Mouse (Mus musculus) spleen, postnatal 36 days (tissue): ENCODE results near the gene Fpgs.

Experiments used
- DNase-seq, 2 experiments: peaks; one replicate each; pipeline ENCODE4 v3.0.0; 2022; ENCODE audit warnings: low spot score in 2 of 2, mixed read lengths in 1 of 2

Fpgs gene

GRCm38 (mm10) chr2:32671147-32671546 is 32.8 kb downstream of the Fpgs start:
- no peak for DNase-seq

- DNase-seq: no peak
These were observed 34.1 kb downstream of the Fpgs start for GRCm38 (mm10) chr2:32669876-32670275.

GRCm38 (mm10) chr2:32668176-32668575 is 35.8 kb downstream of the Fpgs start:
- DNase-seq: no peak

- DNase-seq: no peak
These were observed 36.2 kb downstream of the Fpgs start for GRCm38 (mm10) chr2:32667775-32668174.

GRCm38 (mm10) chr2:32665853-32666252 is 38.1 kb downstream of the Fpgs start:
- no peak for DNase-seq

- no peak for DNase-seq
These were observed 38.6 kb downstream of the Fpgs start for GRCm38 (mm10) chr2:32665345-32665744.

GRCm38 (mm10) chr2:32662291-32662690 is 41.7 kb downstream of the Fpgs start:
- DNase-seq: no peak

- DNase-seq: peak in 1 of 2 experiments; percentile 29
These were observed 42.3 kb downstream of the Fpgs start for GRCm38 (mm10) chr2:32661509-32662107.

GRCm38 (mm10) chr2:32658873-32659272 is 45.1 kb downstream of the Fpgs start:
- DNase-seq: no peak

GRCm38 (mm10) chr2:32655826-32656225 is 48.1 kb downstream of the Fpgs start:
- DNase-seq: peak; percentile 51 to 54

GRCm38 (mm10) chr2:32655394-32655744 is 48.6 kb downstream of the Fpgs start:
- no peak for DNase-seq

GRCm38 (mm10) chr2:32654743-32655393 is 49.1 kb downstream of the Fpgs start:
- no peak for DNase-seq

- DNase-seq: no peak
These were observed 50.2 kb downstream of the Fpgs start for GRCm38 (mm10) chr2:32653764-32654163.

- no peak for DNase-seq
These were observed 56.6 kb downstream of the Fpgs start for GRCm38 (mm10) chr2:32647366-32647765.

GRCm38 (mm10) chr2:32646379-32647056 is 57.4 kb downstream of the Fpgs start, which contains the start of gene Eng:
TSS of gene Eng (plus strand) at chr2:32646595.
- peak; percentile 36 to 49 for DNase-seq

GRCm38 (mm10) chr2:32645647-32646046 is 58.3 kb downstream of the Fpgs start:
- no peak for DNase-seq

- no peak for DNase-seq
These were observed 59.0 kb downstream of the Fpgs start for GRCm38 (mm10) chr2:32644799-32645475.

- DNase-seq: no peak
These were observed 59.9 kb downstream of the Fpgs start for GRCm38 (mm10) chr2:32644083-32644482.

- DNase-seq: no peak
These were observed 61.1 kb downstream of the Fpgs start for GRCm38 (mm10) chr2:32642813-32643212.

GRCm38 (mm10) chr2:32641810-32642209 is 62.1 kb downstream of the Fpgs start:
- no peak for DNase-seq

GRCm38 (mm10) chr2:32640550-32641051 is 63.3 kb downstream of the Fpgs start:
- no peak for DNase-seq

- no peak for DNase-seq
These were observed 64.3 kb downstream of the Fpgs start for GRCm38 (mm10) chr2:32639632-32640031.
